Mouse (Mus musculus) ZHBTc4 (cell line): Measurements from ENCODE around the gene Fer1l5.

Experiments
- DNase-seq: peaks from one replicate; pipeline ENCODE4 v3.0.0-alpha.2; 2011; ENCODE audit warnings: low read depth, low spot score

Gene Fer1l5

DNA sequence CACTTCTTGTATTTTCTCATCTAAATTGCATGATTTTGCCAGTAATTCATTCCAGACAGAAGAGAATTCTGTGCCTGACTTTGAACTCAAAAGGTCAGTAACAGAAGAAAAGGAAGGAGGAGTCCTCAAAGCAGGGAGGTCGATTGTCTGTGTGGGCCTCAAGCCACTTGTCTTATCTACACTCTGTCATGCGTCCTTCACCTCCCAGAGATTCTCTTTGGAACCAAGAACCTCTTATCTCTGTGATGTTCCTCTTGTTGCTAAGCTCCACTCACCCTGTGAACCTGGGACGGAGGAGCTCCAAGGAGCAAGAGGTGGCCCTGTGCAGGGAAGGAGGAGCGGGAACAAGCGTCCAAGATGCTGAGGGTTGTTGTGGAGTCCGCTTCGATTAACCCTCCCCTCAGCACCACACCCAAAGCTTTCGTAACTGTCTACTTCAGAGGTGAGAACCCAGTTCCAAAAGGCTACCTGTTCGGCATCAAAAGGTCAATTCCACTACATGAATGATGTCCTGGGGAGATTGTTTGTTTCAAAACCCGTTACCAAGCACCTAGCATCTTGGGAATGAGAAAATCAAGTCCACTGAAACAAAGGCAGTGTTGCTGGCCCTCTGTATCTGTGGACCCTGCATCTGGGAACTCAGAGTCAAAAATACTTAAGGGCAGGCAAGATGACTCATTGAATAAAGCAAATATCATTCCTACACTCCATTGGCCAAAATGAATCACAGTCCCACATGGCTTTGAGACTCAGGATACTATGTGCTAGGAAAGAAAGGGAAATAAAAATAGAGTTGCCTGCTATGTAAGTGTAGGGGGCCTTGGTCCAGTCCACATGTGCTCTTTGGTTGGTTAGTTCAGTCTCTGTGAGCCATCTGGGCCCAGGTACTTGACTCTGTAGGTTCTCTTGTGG lies at the start of gene Fer1l5:
Fer1l5 (plus strand) TSS at position 358 of the 912 bp plus-strand sequence.
- DNase-seq = no peak

DNA sequence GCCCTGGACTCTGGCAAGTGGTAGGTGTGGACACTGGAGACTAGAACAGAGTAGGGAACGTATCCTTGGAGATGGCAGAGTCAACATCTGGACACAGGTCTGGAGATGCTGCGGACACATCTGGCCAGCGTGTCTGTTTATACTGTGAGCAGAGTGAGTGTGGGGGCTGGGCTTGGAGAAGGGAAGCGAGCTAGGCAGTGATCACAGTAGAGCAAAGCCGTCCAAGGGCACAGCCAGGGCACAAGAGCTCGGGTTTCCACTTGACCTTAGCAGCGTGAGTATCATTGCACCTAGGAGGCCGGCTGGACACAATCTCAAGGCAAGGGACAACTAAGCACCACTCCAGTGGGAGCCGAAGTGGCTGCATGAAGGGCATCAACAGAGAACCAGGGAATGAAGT lies 49.0 kb upstream of the Fer1l5 start:
- DNase-seq = no peak

GRCm38 (mm10) chr1:36323746-36324448 lies 48.2 kb upstream of the Fer1l5 start:
- peak; percentile 87 for DNase-seq

- DNase-seq = no peak
Measured at GRCm38 (mm10) chr1:36325900-36326321, 46.2 kb upstream of the Fer1l5 start.

DNA sequence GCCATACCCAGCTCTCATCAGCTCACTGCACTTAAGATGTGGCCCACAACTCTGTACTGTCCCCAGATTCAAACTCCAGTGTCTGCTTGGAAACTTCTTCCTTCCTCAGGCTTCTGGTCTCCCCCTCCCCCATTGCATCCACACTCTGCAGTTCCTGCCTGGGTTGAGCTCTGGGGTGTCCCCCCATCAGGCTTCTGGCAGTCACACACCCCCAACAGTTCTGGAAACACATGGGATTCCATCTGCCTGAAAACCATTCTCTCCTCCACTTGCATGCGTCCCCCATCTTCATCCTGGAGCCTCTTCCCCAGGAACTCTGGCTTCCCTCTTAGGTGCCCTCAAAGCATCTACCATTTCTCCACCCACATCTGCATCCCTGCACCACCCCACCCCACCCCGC lies 45.3 kb upstream of the Fer1l5 start:
- no peak for DNase-seq

DNA sequence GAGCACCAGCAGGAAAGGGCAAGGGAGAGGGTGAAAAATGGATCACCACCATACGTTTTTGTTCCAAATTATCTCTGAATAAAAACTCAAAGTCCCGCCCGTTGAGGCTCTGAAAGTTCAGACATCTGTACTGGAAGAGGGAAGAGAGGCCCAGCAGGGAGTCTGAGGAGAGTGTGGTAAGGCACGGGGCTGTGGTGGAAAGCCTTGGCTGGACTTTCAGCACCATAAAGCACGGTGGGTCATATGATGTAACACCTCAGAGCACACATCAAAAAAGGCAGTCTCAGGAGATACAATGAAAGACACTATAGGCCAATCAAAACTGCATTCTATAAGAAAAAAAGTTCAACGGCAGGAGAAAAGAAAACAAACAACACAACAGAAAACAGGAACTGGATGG lies 40.3 kb upstream of the Fer1l5 start:
- no peak for DNase-seq

GRCm38 (mm10) chr1:36332955-36333887 lies 38.9 kb upstream of the Fer1l5 start:
- no peak for DNase-seq

DNA sequence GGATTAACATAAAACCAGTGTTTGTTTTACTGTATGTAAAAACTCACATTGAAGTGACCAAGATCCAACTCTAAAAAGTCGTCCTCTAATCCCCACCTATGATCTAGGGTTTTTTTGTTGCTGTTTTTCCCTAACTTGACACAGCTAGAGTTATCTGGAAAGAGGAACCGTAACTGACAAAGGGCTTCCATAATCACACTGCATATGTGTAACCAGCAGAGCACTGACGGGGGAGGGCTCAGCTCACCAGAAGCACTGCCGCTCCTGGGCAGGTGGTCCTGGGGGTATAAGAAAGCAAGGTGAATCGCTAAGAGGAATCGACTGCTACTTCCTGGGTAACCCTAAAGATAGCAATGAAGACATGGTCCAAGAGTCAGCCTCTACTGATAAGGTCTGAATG lies 29.5 kb upstream of the Fer1l5 start:
- no peak for DNase-seq

DNA sequence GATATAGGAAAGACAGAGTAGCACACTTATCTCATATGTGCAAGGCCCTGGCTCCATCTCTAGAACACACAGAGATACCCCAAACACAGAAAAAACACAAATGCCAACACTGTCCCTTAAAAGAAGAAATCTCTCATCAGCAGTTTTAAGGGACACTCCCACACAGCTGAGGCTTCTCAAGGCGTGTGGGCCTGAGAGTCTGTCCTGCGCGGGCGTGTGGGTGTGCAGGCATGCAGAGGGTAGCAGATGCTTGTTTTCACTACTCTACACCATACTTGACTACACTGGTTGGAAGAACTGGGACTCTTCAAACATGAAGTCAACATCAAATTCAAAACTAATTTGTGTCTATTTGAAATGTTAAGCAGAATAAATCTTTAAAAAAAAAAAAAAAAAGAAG lies 19.7 kb upstream of the Fer1l5 start:
- no peak for DNase-seq

- no peak for DNase-seq
Measured at GRCm38 (mm10) chr1:36356955-36357695, 15.0 kb upstream of the Fer1l5 start.

- DNase-seq = peak; percentile 38
Measured at GRCm38 (mm10) chr1:36367698-36368097, 4.4 kb upstream of the Fer1l5 start.

DNA sequence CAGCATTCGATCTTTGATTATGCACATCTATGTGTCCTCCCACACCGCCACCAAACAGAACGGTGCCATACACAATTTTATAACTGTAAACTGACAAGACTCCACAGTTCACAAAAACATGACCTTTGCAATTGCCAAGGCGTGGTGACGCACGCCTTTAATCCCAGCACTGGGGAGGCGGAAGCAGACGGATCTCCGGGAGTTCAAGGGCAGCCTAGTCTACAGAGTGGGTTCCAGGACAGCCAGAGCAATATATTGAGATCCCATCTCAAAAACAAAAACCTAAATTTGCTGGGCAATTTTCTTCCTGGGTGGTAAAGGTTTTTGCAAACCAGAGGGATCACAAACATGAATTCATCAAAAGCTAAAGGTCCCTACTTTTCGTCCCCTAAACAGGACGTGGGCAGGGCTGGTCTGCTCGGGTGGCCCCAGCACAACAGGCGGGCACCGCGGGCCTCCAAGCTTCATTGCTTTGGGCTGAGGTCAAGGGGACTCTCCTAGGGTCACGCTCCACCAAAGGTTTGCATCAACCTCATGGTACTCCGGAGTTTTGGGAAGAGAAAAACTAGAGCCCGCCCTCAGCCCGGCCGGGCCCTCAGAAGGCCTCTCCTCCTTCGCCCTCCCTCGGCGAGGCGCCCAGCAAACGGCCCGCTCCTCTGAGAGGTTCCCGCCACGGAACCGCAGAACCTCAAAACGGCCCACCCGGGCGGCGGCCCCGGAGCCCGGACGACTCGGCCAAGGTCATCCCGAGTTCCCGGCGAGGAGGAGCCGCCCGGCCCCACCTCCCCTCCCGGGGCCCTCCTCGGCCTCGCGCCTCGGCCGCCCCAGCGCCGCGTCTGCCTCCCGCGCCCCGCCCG lies 3.8 kb upstream of the Fer1l5 start:
- peak; percentile 69 for DNase-seq

- peak; percentile 97 for DNase-seq
Measured at GRCm38 (mm10) chr1:36368969-36369645, 3.0 kb upstream of the Fer1l5 start, which contains the start of gene Kansl3. Gene Kansl3, minus strand, starts transcription at chr1:36369181.

- no peak for DNase-seq
Measured at GRCm38 (mm10) chr1:36370918-36371317, 1.2 kb upstream of the Fer1l5 start.

DNA sequence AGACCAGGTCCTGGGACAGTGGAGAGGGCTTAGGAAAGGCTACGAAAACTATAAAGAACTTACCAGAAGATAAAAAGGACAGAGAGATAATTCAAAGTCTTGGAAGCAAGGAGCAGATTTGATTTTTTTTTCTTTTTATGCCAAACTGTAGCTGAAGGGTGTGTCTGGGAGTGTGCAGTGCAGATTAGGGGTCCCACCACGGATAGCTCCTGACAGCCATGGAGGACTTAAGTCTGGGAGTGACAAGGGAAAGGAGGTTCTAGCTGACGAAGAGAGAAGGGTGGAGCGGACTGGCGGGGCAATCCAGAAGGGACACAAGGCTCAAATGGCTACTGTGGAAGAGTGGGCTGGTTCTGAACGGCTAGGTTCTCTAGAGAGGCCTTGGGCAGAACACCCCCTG lies 6.8 kb downstream of the Fer1l5 start:
- no peak for DNase-seq

DNA sequence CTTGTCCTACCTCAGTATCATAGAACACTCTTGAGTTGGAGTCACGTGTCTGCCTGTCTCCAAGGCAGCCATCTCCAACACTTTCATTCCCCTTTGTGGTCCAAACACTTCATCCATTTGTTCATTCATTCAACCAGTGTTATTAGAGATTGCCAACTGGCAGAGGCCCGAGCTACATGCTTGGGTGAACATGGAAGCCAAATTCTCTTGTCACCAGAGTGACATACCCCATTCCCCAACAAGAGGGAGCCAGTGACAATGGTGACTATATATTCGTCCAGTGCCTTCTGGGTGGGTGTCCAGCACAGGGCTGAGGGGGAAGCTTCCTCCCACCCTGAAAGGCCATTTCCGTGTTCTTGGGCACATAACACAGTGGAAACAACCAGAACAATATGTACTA lies 7.5 kb downstream of the Fer1l5 start:
- no peak for DNase-seq

DNA sequence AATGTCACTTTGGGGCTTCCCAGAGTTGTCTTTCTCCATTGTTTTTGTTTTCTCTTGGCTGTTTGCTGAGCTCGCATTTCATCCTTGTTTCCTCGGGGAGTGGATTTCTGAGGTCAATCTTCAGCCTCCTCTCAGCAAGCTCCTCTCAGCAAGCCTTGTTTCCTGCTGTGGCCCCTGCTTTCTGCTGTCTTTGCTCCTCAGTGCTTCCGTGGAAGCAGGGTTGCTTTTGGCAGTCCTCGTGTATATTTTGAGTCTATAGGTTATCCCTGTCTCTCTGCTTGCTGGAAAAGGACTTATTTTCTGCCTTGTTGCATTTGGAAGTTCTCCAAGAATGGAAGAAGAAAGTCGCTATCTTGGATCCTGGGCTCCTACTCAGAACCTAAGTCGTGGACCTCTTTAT lies 24.9 kb downstream of the Fer1l5 start:
- DNase-seq = no peak

GRCm38 (mm10) chr1:36401509-36401908 lies 29.4 kb downstream of the Fer1l5 start:
- no peak for DNase-seq

DNA sequence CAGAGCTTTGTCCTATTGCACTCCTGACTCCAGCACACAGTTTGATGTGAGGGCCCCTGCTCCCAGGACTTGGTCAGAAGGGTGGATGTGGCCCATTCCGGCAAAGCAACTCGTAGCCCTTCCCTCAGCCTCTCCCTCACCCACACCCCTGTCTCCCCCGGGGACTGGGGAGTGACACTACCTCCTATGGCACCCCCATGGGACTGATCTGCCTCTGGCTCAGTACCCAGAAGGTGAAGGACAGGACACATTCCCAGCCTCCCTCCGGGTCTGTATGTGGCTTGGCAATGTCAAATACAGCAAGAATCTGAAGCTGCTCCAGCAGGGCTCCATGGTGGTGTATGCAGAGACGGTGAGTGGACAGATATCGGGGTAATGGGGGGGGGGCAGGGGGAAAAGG lies 32.4 kb downstream of the Fer1l5 start:
- no peak for DNase-seq
